Mouse (Mus musculus): ENCODE results near the gene Rasa4. TPM values are rescaled to one million over a fixed set of nuclear protein-coding genes. Genes with fewer than 3 reads are reported as not detected.

Gene Rasa4
- polyA plus RNA-seq (2014; fragmentation: Illumina TruSeq; extraction: RNeasy Lipid Tissue Mini Kit (QIAGEN cat#74804); ENCODE audit: low replicate concordance): 0.74 TPM

GRCm38 (mm10) chr5:136083669-136084107 is at the start of gene Rasa4:
Rasa4 (plus strand) TSS chr5:136083916.

DNA sequence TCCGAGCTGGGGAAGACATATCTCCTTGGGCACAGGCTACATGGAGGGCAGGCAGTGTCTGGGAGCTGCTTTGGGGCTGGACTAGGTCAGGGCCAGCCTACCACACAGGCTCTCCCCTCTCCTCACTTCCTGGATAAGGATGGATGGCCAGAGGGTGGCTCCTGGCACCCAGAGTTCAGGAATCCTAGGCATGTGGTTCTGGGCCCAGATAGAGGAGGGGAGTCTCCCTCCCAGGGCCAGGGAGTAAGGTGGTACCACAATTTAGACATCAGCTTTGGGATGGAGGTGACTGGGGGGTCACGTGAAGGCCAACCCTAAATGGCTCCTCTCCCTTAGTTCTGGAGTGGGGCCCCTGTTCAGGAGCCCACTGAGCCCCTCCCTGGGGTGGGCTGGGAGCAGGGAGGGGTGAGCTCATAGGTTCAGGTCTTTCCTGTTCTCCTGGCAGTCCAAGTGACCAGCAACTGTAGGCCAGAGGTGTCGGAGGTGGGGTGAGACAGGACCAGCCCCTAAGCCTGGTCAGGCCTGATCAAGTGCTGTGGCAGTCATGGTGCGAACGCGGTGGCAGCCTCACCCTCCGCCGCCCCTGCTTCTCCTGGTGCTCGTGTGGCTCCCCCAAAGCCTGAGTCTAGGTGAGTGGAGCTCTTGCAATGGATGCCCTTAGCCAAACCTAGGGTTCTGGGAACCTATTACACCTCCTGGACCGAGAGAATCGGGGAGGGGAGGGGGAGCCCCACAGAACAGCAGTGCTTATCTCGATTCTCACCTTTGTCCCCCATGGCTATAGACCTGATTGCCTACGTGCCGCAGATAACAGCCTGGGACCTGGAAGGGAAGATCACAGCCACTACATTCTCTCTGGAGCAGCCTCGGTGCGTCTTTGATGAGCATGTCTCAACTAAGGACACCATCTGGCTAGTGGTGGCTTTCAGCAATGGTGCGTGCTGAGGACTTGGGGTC is 45.2 kb upstream of the Rasa4 start, which contains the start of gene Upk3b:
Gene Upk3b, plus strand, starts transcription at position 239 of the 957 bp plus-strand sequence.

GRCm38 (mm10) chr5:136054301-136055077 is 29.2 kb upstream of the Rasa4 start, which contains the start of gene Upk3bl:
Upk3bl (plus strand) TSS chr5:136054492.

DNA sequence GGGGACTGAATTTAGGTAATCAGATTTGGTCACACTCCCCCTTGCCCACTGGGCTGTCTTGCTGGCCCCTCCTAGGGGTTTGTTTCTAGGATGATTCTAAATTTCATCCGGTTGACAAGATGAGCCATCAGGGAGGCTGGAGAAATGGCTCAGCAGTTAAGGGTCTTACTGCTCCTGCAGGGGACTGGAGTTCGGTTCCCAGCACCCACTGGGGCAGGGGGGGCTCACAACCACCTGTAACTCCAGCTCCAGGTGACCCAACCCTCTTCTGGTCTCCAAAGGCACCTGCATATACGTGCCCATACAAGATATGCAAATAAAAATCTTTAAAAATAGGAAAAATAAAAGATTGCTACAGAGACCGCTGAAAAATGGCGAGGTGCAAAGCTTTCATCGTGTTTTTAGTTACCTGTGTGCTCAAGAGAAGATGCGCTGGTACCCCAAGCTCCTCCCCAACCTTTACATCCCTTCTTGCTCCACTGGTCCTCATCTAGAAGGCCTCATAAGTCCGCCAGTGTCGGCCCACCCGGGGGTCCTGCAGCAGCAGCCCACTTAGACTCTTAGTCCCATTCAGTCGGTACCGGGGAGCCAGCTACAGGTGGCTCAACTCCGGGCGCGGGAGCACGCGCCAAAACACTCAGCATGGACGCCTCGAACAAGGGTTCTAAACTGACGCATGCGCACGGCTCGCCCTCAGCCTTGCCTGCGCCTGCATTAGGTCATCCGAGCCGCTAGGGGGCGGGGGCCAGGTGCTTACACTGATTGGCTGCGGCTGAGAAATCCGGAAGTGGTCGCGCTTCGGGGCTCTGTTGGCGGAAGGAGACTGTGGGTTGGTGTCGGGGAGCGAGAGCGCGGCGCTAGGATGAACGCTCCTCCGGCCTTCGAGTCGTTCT is 32.4 kb downstream of the Rasa4 start, which contains the start of gene Polr2j:
Gene Polr2j, plus strand, starts transcription at position 741 of the 893 bp plus-strand sequence.

DNA sequence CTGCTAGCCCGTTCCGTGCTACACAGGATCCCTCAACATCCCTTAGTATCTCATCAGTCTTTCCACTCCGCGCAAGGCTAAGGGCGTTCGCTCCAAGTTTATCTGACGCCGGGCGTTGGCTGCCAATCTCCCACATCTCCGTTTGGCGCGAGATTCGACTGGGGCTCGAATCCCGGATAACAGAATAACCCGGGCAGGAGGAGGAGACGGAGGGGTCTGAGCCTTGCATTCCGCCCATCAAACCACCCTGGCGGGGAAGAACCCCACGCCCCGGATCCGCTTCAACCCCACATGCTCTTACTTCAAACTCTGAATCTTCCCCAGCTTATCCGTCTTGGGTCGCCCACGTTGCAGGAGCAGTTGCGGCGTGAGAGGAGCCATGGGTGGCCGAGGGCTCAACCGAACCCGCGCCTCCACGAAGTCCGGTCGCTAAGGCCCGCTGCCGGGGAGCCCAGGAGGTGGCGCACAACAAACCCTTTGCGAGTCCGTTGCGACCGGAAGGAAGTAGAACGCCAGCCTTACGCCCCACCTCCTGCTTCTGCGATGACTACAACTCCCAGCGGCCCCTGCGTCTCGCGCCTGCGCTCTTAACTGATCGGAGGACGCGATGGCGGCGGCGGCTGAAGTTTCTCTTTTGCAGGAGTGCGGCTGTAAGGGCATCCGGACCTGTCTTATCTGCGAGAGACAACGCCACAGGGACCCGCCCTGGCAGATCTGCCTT is 52.0 kb downstream of the Rasa4 start, which contains the start of the genes Lrwd1 and Alkbh4:
Gene Lrwd1, minus strand, starts transcription at position 504 of the 721 bp plus-strand sequence.
Gene Alkbh4, plus strand, starts transcription at position 576 of the 721 bp plus-strand sequence.

Other genes starting within 250 kb of the Rasa4 start
- gene Hspb1, start 196.0 kb upstream of the Rasa4 start, polyA plus RNA-seq (2014; fragmentation: Illumina TruSeq; extraction: RNeasy Lipid Tissue Mini Kit (QIAGEN cat#74804); ENCODE audit: low replicate concordance): not detected
- 40.8 TPM for gene Ywhag, start 149.3 kb upstream of the Rasa4 start, polyA plus RNA-seq (2014; fragmentation: Illumina TruSeq; extraction: RNeasy Lipid Tissue Mini Kit (QIAGEN cat#74804); ENCODE audit: low replicate concordance)
- 0.63 TPM for gene Ssc4d, start 109.4 kb upstream of the Rasa4 start, polyA plus RNA-seq (2014; fragmentation: Illumina TruSeq; extraction: RNeasy Lipid Tissue Mini Kit (QIAGEN cat#74804); ENCODE audit: low replicate concordance)
- gene Zp3, start 103.8 kb upstream of the Rasa4 start, polyA plus RNA-seq (2014; fragmentation: Illumina TruSeq; extraction: RNeasy Lipid Tissue Mini Kit (QIAGEN cat#74804); ENCODE audit: low replicate concordance): not detected
- 0.07 TPM for gene Dtx2, start 89.1 kb upstream of the Rasa4 start, polyA plus RNA-seq (2014; fragmentation: Illumina TruSeq; extraction: RNeasy Lipid Tissue Mini Kit (QIAGEN cat#74804); ENCODE audit: low replicate concordance)
- gene Upk3b, start 45.4 kb upstream of the Rasa4 start, polyA plus RNA-seq (2014; fragmentation: Illumina TruSeq; extraction: RNeasy Lipid Tissue Mini Kit (QIAGEN cat#74804); ENCODE audit: low replicate concordance): 0.15 TPM
- gene Upk3bl, start 29.4 kb upstream of the Rasa4 start, polyA plus RNA-seq (2014; fragmentation: Illumina TruSeq; extraction: RNeasy Lipid Tissue Mini Kit (QIAGEN cat#74804); ENCODE audit: low replicate concordance): not detected
- 3.5 TPM for gene Polr2j, start 32.7 kb downstream of the Rasa4 start, polyA plus RNA-seq (2014; fragmentation: Illumina TruSeq; extraction: RNeasy Lipid Tissue Mini Kit (QIAGEN cat#74804); ENCODE audit: low replicate concordance)
- 0.37 TPM for gene Lrwd1, start 52.2 kb downstream of the Rasa4 start, polyA plus RNA-seq (2014; fragmentation: Illumina TruSeq; extraction: RNeasy Lipid Tissue Mini Kit (QIAGEN cat#74804); ENCODE audit: low replicate concordance)
- 0.74 TPM for gene Alkbh4, start 52.2 kb downstream of the Rasa4 start, polyA plus RNA-seq (2014; fragmentation: Illumina TruSeq; extraction: RNeasy Lipid Tissue Mini Kit (QIAGEN cat#74804); ENCODE audit: low replicate concordance)
- gene Orai2, start 86.8 kb downstream of the Rasa4 start, polyA plus RNA-seq (2014; fragmentation: Illumina TruSeq; extraction: RNeasy Lipid Tissue Mini Kit (QIAGEN cat#74804); ENCODE audit: low replicate concordance): 0.97 TPM
- gene Prkrip1, start 115.0 kb downstream of the Rasa4 start, polyA plus RNA-seq (2014; fragmentation: Illumina TruSeq; extraction: RNeasy Lipid Tissue Mini Kit (QIAGEN cat#74804); ENCODE audit: low replicate concordance): 15.0 TPM
- not detected for gene Sh2b2, start 162.6 kb downstream of the Rasa4 start, polyA plus RNA-seq (2014; fragmentation: Illumina TruSeq; extraction: RNeasy Lipid Tissue Mini Kit (QIAGEN cat#74804); ENCODE audit: low replicate concordance)